Mouse (Mus musculus) cerebellum, postnatal 4 days (tissue): ENCODE measurements at regions not wholly inside any gene's neighbourhood (a gene's known extent, or its start where the extent isn't known, plus 50 kb on each side); places are given as distances from the start of the nearest gene placed in this dataset.

ENCODE experiments used
- DNase-seq, 2 experiments: peaks; one replicate each; pipeline ENCODE4 v3.0.0; 2022; ENCODE audit warnings: low spot score in 2 of 2, mixed read lengths in 1 of 2

- no peak for DNase-seq
Measured at GRCm38 (mm10) chr12:68554943-68555627, 603.9 kb downstream of the Rps29 start.

- no peak for DNase-seq
Measured at GRCm38 (mm10) chr12:68554292-68554691, 604.7 kb downstream of the Rps29 start.

GRCm38 (mm10) chr12:68541811-68542210, 617.2 kb downstream of the Rps29 start:
- no peak for DNase-seq

DNA sequence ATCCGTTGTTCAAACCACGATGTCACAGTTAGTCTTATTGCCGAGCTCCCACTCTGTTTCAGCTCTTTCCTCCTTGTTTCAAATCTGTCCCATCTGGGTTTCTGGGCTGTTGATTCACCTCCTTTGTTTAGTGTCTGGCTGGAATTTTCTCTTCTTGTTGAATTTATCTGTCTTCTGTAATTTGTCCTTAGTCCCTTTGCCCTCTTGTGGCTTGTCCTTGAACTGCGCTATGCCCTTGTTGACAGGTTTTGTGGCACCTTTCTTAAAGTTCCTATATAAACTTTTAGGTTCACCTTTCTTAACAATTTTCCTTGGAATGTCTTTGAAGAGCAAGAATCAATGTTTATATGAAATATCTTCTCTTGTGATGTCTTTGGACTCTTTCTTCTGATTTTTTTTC, 658.2 kb downstream of the Rps29 start:
- peak in 1 of 2 experiments; percentile 15 for DNase-seq

DNA sequence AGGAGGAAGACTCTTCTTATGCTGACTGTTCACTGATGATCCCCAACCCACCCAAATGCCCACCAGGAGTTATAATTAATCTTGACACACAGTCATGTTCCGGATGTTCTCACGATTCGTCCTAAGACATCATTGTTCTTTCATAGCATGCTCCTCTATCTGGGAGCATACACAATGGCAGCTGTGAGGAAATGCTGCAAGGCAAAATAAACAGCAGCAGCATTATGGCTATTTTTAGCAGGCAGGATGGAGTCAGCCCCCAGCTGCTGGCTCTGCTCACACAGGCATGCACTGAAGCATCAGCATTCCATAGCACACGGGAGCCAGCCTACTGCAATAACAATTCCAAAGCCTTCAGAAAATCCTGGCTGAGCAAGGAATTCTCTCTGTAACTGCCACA, 696.0 kb downstream of the Rps29 start:
- DNase-seq, result no peak

DNA sequence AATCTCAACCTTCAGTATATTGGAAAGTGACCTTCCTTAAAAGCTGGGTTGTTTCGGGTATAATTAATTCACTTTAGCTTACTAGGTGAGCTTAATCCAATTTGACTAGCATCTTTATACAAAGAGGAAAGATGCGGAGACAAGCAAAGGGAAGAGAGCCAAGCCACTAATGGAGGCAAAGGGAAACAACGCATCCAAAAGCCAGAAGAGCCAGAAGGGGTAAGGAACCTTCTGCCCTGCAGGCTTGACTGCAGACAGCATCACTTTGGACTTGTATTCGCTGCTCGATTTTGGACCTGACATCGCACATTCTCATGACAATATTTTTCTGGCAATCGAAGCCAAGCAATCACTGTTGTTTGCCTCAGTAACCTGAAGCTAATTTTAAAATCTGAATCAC, 700.8 kb downstream of the Rps29 start:
- peak in 1 of 2 experiments; percentile 1 for DNase-seq

DNA sequence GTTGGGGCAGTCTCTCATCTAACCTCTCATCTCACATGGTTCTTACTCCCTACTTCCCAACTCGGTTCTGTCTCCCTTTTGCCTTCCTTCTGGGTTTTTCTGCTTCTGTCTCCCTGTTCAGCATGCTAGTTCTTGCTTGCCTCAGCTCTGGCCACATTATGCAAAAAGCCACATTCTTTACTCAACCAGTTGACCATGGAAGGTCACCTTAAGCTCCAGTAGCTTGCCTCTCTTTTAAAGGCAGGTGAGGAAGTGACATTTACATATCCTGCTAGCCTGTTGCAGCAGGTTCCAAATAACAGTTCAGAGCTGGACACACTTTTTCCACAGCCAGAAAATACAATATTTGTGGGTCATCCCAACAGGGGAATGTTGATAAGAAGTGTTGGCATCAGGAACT, 732.4 kb downstream of the Rps29 start:
- DNase-seq, result no peak

DNA sequence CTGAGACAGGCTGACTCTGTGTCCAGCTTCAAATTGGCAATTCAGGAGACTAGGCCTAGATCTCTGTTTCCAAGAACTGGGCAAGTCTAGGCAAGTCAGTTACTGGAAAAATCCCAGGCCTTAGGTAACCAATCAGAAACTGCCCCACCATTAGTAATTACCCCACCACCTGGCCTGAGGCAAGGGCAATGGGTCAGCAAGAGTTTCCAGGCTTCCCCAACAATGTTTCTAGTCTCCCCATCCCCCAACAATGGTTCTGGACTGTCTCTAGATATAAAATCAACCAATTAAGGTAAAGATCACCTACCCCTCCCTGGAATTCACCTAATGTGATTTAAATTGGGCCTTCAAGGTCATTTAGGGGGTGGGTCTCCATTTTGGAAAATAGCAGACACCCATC, 734.0 kb downstream of the Rps29 start:
- no peak for DNase-seq
